Mouse (Mus musculus) heart, embryonic 15.5 days (tissue): ENCODE data around the gene Zfp93. TPM values are rescaled to one million over a fixed set of nuclear protein-coding genes. Genes with fewer than 3 reads are reported as not detected.

Experiments
- ATAC-seq: fragments of 200-750 bp; cut with Nextera tagmentation; replicated peaks from 2 replicates; pipeline ENCODE4 v1.8.0; 2017; ENCODE audit warnings: low read depth, moderate TSS enrichment; ENCODE audit not compliant: insufficient number of reproducible peaks, insufficient read depth, low FRiP score
- H3K27ac ChIP-seq: fragments of 300-500 bp; sonication (generic); 2 replicates; pipeline ENCODE4 v1.5.1; 2015; ENCODE audit warnings: mild to moderate bottlenecking, inconsistent platforms
- H3K27me3 ChIP-seq: fragments of 300-500 bp; sonication (generic); 2 replicates; pipeline ENCODE4 v1.6.1; 2015; ENCODE audit warnings: inconsistent platforms
- H3K36me3 ChIP-seq: fragments of 300-500 bp; sonication (generic); 2 replicates; pipeline ENCODE4 v1.6.1; 2015; ENCODE audit warnings: mild to moderate bottlenecking, inconsistent platforms
- H3K4me1 ChIP-seq: fragments of 300-500 bp; sonication (generic); replicated peaks from 2 replicates; pipeline ENCODE4 v1.6.1; 2015; ENCODE audit warnings: inconsistent platforms
- H3K4me2 ChIP-seq: fragments of 300-500 bp; sonication (generic); 2 replicates; pipeline ENCODE4 v1.6.1; 2015; ENCODE audit warnings: inconsistent platforms, mild to moderate bottlenecking, moderate library complexity
- H3K4me3 ChIP-seq: fragments of 300-500 bp; sonication (generic); 2 replicates; pipeline ENCODE4 v1.5.1; 2015; ENCODE audit warnings: mild to moderate bottlenecking, inconsistent platforms
- H3K9ac ChIP-seq: fragments of 300-500 bp; sonication (generic); 2 replicates; pipeline ENCODE4 v1.6.1; 2015; ENCODE audit warnings: mild to moderate bottlenecking, inconsistent platforms
- H3K9me3 ChIP-seq: fragments of 300-500 bp; sonication (generic); replicated peaks from 2 replicates; pipeline ENCODE4 v1.6.1; 2016; ENCODE audit warnings: inconsistent platforms
- WGBS: fragments of 180-500 bp; shearing (Covaris S2); methylation state at CpG from one replicate; pipeline ENCODE4 v1.1.7; 2015; ENCODE audit warnings: mixed read lengths; 5-methylcytosine and 5-hydroxymethylcytosine counted together
- polyA plus RNA-seq: library from polyadenylated mRNA; unstranded; fragments of >200 nt; fragmentation: Nextera tagmentation; extraction: Ambion mirVana; gene quantifications from 2 replicates; pipeline ENCODE4 v1.2.1, GENCODE M21; 2015

The Zfp93 gene
- polyA plus RNA-seq, 1 experiment from 2014 or later = 5.4 TPM

DNA sequence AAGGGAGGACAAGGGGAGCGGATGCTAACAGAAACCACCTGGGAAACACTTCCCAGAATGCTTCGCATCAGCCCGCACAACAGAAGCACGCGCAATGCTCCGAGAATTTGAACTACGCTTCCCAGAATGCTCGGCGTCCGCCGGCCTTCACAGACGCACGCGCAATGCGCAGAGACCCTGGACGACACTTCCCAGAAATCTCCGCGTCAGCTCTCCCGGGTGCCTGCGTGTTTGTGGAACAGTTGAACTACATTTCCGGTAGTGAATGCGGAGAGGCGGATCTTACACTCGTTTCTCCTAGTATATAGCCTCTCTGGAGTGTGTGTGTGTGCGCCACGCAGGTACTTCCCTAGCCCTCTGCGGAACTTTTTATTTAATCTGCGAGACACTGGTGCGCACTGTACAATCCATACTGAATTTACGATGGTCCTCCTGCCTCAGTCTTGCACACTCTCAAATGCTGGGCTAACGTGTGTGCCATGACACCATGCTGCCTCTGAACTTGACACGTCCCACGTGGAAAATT, 46.4 kb downstream of the Zfp93 start, which contains the start of gene Zfp94:
Gene Zfp94 (minus strand): TSS at position 100 of the 526 bp plus-strand sequence.
- Histone ChIP-seq H3K4me1 (peaks cover 6% of the 10 kb centered on the region; the same call in 1 of the 2 replicates), H3K9me3 (no peaks in the 10 kb centered on the region), H3K4me2 (peak within 1 kb of the TSS; percentile 82), H3K36me3 (no peaks in the 10 kb centered on the region), H3K9ac (peak within 1 kb of the TSS; percentile 72), H3K27me3 (peaks cover 10% of the 10 kb centered on the region), H3K4me3 (peak within 1 kb of the TSS; percentile 60), H3K27ac (peak within 1 kb of the TSS; percentile 66)
- 1% methylated on average over 33 of the region's 33 CpGs for WGBS
- peak; percentile 91 for ATAC-seq

GRCm38 (mm10) chr7:24318942-24319341, 48.7 kb downstream of the Zfp93 start:
- no peak for ATAC-seq
- WGBS = 57% methylated on average over 6 of the region's 6 CpGs

DNA sequence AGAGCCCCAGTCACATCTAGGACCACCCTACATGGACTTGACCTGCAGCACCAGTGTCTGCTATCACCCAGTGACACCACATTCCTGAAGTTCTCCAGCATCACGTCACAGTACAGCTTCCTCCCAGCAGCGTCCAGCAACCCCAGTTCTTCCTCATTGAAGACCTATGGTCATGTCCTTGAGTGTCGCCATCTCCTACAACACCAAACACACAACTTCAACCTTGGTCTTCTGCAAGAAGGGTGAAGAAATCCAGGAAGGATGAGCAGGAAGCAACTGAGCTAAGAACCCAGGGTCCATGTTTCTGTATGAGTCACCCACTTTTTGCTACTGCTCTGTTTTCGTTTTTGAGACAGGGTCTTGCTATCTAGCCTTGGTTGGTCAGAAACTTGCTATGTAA, 52.4 kb downstream of the Zfp93 start:
- no peak for ATAC-seq
- WGBS = 60% methylated on average over 4 of the region's 4 CpGs
- Histone ChIP-seq H3K9me3 (0 out of 2 replicates have a peak, but pooled peaks cover 5% of the 10 kb centered on the region), H3K4me2 (no peak overlapping the region), H3K27ac (no peak overlapping the region), H3K36me3 (no peaks in the 10 kb centered on the region), H3K4me1 (peaks cover 4% of the 10 kb centered on the region), H3K27me3 (peaks cover 10% of the 10 kb centered on the region), H3K9ac (no peak overlapping the region), H3K4me3 (no peak overlapping the region)

More at GRCm38 (mm10) chr7:24318942-24319341, 48.7 kb downstream of the Zfp93 start:
- 0 out of 2 replicates have a peak, but pooled peaks cover 5% of the 10 kb centered on the region for H3K9me3 ChIP-seq
- peaks cover 10% of the 10 kb centered on the region for H3K27me3 ChIP-seq
- H3K4me3 ChIP-seq = no peak overlapping the region
- H3K4me1 ChIP-seq = peaks cover 6% of the 10 kb centered on the region; the same call in 1 of the 2 replicates
- no peak overlapping the region for H3K27ac ChIP-seq
- no peak overlapping the region for H3K4me2 ChIP-seq
- H3K9ac ChIP-seq = no peak overlapping the region
- no peaks in the 10 kb centered on the region for H3K36me3 ChIP-seq

DNA sequence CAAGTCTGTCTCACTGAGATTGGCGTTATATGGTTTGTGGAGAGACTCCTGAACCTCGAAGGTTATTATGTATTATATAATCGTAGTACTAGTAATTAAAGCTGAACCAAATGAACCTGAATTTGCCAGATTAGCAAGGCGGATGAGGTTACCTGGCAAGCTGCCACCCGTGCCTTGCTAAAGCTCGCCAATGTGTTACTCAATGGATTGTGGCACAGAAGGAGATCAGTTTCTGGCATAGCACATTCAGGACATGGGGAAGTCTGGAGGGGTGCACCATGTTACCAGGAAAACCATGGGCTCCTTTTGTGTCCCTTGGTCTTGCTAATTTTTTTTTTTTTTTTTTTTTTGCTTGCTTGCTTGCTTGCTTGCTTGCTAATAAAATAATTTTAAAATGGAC, 55.0 kb downstream of the Zfp93 start:
- Histone ChIP-seq H3K36me3 (no peaks in the 10 kb centered on the region), H3K4me2 (peak overlapping the region; percentile 61), H3K4me1 (peaks cover 4% of the 10 kb centered on the region), H3K9me3 (0 out of 2 replicates have a peak, but pooled peaks cover 5% of the 10 kb centered on the region), H3K9ac (no peak overlapping the region), H3K4me3 (no peak overlapping the region), H3K27me3 (peaks cover under 1% of the 10 kb centered on the region), H3K27ac (no peak overlapping the region)
- 84% methylated on average over 6 of the region's 6 CpGs for WGBS
- ATAC-seq = no peak

GRCm38 (mm10) chr7:24325675-24326128, 55.5 kb downstream of the Zfp93 start:
- H3K9ac ChIP-seq = peak overlapping the region; percentile 47; the same call in 1 of the 2 replicates
- ATAC-seq = no peak; the same call in 1 of the 2 replicates
- H3K4me2 ChIP-seq = peak overlapping the region; percentile 61
- no peaks in the 10 kb centered on the region; the same call in 1 of the 2 replicates for H3K27me3 ChIP-seq
- H3K4me1 ChIP-seq = peaks cover 4% of the 10 kb centered on the region
- no peak overlapping the region for H3K27ac ChIP-seq
- peak overlapping the region; percentile 40 for H3K4me3 ChIP-seq
- 3% methylated on average over 13 of the region's 13 CpGs for WGBS
- H3K36me3 ChIP-seq = no peaks in the 10 kb centered on the region
- H3K9me3 ChIP-seq = 0 out of 2 replicates have a peak, but pooled peaks cover 5% of the 10 kb centered on the region

DNA sequence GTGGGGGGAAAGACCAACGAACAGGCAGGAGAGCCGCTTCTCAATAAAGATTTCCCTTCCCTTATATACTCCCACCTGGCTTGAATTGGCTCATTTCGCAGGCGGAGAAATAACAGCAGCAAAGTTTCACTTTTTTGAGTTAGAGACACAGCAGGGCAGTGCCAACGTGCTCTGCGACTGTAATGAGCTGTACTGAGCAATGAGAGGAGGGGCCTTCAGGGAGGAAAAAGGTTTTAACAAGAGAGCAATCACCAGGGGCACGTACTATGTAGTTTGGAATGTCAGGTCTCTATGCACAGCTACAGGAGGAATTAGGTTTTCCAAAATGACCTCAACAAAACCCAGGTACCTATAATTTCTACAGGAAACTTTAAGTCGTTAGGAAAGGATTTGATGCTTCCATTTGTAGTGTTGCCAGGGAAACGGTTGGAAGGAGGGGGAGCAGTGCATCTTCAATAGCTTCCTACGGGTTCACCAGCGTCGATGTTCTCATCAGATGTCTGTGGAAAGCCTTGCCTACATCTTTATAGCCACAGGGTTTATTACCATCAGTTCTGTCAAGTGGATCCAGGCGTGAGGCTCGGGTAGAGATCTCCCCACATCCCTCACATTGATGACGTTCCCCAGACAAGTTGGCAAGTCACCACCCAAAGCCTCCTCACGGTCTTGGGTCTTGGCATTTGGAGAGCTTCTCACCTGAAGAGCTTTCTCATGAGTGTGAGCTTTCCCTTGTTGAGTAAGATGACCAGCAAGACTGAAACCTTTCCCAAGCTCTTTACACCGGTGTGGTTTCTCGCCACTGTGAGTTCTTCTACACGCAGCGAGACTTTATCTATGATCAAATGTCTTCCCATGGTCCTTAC, 56.3 kb downstream of the Zfp93 start:
- Histone ChIP-seq H3K27ac (no peak overlapping the region), H3K27me3 (no peaks in the 10 kb centered on the region), H3K4me1 (peaks cover 4% of the 10 kb centered on the region), H3K9me3 (0 out of 2 replicates have a peak, but pooled peaks cover 5% of the 10 kb centered on the region), H3K4me3 (peak overlapping the region; percentile 40), H3K36me3 (no peaks in the 10 kb centered on the region), H3K4me2 (peak overlapping the region; percentile 61), H3K9ac (peak overlapping the region; percentile 47; the same call in 1 of the 2 replicates)
- no peak for ATAC-seq
- 46% methylated on average over 20 of the region's 20 CpGs for WGBS

Other genes starting within 250 kb of the Zfp93 start
- gene Vmn1r183, start 217.2 kb upstream of the Zfp93 start, polyA plus RNA-seq = not detected in 2 replicates
- gene Zfp180, start 188.5 kb upstream of the Zfp93 start, polyA plus RNA-seq = 11.5 and 14.2 TPM in 2 replicates
- gene Zfp112, start 158.1 kb upstream of the Zfp93 start, polyA plus RNA-seq = 5.3 and 6.3 TPM in 2 replicates
- 7.8 and 8.9 TPM in 2 replicates for gene Zfp235, start 136.3 kb upstream of the Zfp93 start, polyA plus RNA-seq
- 3.0 and 3.4 TPM in 2 replicates for gene Zfp114, start 95.4 kb upstream of the Zfp93 start, polyA plus RNA-seq
- gene Zfp111, start 59.0 kb upstream of the Zfp93 start, polyA plus RNA-seq = 5.9 and 6.4 TPM in 2 replicates
- gene Zfp109, start 32.9 kb upstream of the Zfp93 start, polyA plus RNA-seq = 2.9 and 3.5 TPM in 2 replicates
- 2.1 and 3.0 TPM in 2 replicates for gene Zfp108, start 15.6 kb upstream of the Zfp93 start, polyA plus RNA-seq
- 14.3 and 19.4 TPM in 2 replicates for gene Zfp61, start 30.8 kb downstream of the Zfp93 start, polyA plus RNA-seq
- 4.3 and 5.5 TPM in 2 replicates for gene Zfp94, start 46.2 kb downstream of the Zfp93 start, polyA plus RNA-seq
- gene Tescl, start 63.5 kb downstream of the Zfp93 start, polyA plus RNA-seq = 0.28 TPM in 1 of 2 replicates, not detected in the other
- 0.09 TPM in 1 of 2 replicates, not detected in the other for gene Lypd5, start 78.8 kb downstream of the Zfp93 start, polyA plus RNA-seq
- 1.7 and 8.5 TPM in 2 replicates for gene Kcnn4, start 99.8 kb downstream of the Zfp93 start, polyA plus RNA-seq
- 17.1 and 23.8 TPM in 2 replicates for gene Smg9, start 129.2 kb downstream of the Zfp93 start, polyA plus RNA-seq
- gene Irgc1, start 181.9 kb downstream of the Zfp93 start, polyA plus RNA-seq = not detected in 2 replicates
- 8.2 and 9.9 TPM in 2 replicates for gene Plaur, start 192.1 kb downstream of the Zfp93 start, polyA plus RNA-seq
- gene Cadm4, start 211.6 kb downstream of the Zfp93 start, polyA plus RNA-seq = 1.3 and 2.0 TPM in 2 replicates
- gene Zfp428, start 236.6 kb downstream of the Zfp93 start, polyA plus RNA-seq = 37.5 and 40.8 TPM in 2 replicates
- 0.25 and 0.29 TPM in 2 replicates for gene AC161166.1, start 242.0 kb downstream of the Zfp93 start, polyA plus RNA-seq